Mouse (Mus musculus) cerebellum, adult 2 months (tissue): Measurements from ENCODE around the gene Wdfy4.

ENCODE experiments used
- CTCF ChIP-seq: fragments of 200-500 bp; IDR thresholded peaks from 2 replicates; pipeline ENCODE4 v1.5.1; 2011; ENCODE audit warnings: low read depth, mild to moderate bottlenecking, control low read depth, low read length, moderate library complexity, borderline replicate concordance; ENCODE audit not compliant: insufficient read depth
- POLR2A ChIP-seq: fragments of 200-500 bp; IDR thresholded peaks from 2 replicates; pipeline ENCODE4 v1.6.1; 2011; ENCODE audit warnings: low read length, control low read depth, borderline replicate concordance; ENCODE audit not compliant: insufficient read depth

DNA sequence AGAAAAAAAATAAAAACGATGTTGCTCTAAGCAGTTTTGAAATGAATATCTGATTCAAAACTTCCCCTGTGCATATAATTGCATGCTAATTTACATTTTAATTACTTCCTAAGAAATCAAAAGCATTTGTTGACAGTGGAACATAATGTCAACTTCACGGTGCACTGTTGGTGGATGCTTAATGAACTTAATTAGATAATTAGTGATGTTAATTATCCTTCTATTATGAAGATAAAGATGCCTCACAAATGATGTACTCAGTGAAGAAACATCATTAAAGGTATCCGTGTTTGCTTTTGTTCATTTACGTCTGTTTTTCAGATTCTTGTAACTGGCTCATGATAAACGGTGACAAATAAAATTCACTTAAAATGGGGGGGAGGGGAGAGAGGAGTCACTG, 122.3 kb downstream of the Wdfy4 start:
- TF ChIP-seq CTCF (no peak), POLR2A (no peak)
